Mouse (Mus musculus) ZHBTc4 (cell line): ENCODE data around the gene 1700003F12Rik.

Experiments used
- DNase-seq: peaks from one replicate; pipeline ENCODE4 v3.0.0-alpha.2; 2011; ENCODE audit warnings: low read depth, low spot score

1700003F12Rik gene

DNA sequence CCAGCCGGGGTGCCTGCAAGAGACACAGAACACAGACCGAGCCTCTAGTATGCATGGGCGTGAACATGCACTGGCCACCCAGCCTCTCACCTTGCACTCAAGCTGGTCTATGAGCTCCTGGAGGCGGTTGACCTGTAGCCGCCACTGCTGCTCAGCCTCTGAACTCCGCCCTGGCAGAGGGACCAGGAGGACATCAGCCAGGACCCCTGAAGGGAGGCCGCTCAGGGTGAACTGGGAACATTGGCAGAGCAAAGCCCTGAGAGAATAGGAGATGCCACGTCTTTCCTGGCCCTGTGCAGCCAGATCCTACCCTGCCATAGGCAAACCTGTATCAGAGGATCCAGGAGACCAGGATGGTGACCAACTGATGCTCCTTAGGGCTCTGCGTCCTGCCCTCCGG lies at the start of gene 1700003F12Rik:
1700003F12Rik (plus strand) TSS at position 375 of the 400 bp plus-strand sequence.
- DNase-seq: no peak

DNA sequence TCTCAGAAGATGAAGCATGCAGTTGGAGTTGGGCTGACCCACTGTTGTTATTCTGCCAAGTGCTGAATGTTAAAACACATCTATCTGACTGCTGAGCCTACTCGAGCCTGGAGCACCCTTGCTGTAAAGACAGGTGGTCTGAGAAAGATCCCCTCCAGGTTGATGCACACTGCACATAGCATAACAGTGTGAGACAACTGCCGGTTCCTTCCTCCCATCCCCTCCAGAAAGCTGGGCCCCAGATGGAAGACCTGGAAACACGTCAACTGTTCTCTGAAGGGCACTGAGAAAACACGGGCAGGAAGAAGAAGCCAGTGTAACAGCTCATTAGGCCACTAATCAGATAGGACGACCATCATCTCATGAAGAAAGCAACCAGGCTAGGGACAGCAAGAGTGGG lies 48.3 kb upstream of the 1700003F12Rik start:
- DNase-seq: no peak

DNA sequence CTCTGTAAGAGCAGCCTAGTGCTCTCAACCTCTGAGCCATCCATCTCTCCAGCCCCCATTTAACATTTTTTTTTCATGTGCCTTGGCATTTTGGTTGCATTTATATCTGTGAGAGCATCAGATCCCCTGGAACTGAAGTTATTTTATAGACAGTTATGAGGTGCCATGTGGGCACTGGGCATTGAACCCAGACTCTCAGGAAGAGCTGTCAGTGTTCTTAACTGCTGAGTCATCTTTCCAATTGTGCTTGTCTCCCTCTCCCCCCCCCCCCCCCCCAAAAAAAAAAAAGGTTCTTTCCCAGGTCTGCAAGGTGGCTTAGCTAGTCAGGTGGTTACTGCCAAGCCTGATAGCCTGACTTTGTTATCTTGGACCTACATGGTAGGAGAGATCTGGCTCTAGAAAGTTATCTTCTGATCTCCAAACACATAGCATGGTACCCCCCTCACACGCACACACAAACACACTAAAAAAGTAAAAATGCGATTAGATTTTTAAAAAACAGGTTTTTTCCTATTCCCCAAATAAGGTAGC lies 47.1 kb upstream of the 1700003F12Rik start:
- no peak for DNase-seq

DNA sequence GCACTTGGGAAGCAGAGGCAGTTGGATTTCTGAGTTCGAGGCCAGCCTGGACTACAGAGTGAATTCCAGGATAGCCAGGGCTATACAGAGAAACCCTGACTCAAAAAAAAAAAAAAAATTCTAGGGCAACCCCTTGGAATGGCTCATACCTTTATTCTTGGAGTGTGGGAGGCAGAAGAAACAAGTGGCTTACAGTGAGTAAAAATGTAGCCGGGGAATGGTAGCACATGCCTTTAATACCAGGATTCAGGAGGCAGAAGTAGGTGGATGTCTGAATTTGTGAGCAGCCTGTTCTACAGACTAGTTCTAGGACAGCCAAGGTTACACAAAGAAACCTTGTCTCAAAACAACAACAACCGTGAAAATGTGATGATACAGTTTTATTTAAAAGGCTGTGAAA lies 46.1 kb upstream of the 1700003F12Rik start:
- DNase-seq: no peak

DNA sequence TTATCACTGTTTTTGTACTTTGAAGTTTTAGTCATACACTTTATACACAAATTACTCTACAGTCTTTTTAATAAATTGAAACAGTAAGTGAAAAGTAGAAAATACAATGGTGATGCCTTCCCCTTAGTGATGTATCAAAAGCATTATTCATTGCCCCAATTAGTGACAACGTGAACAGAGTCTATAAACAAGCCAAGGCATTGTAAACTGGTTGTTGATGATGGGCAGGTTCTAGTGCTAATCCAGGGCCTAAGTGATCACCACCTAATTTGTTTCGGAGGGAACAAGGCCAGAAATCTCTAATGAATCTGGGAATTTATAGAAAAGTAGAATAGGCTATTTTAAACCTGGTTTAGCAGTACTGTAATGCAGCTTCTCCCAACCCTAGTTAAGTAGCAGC lies 39.8 kb upstream of the 1700003F12Rik start:
- no peak for DNase-seq

DNA sequence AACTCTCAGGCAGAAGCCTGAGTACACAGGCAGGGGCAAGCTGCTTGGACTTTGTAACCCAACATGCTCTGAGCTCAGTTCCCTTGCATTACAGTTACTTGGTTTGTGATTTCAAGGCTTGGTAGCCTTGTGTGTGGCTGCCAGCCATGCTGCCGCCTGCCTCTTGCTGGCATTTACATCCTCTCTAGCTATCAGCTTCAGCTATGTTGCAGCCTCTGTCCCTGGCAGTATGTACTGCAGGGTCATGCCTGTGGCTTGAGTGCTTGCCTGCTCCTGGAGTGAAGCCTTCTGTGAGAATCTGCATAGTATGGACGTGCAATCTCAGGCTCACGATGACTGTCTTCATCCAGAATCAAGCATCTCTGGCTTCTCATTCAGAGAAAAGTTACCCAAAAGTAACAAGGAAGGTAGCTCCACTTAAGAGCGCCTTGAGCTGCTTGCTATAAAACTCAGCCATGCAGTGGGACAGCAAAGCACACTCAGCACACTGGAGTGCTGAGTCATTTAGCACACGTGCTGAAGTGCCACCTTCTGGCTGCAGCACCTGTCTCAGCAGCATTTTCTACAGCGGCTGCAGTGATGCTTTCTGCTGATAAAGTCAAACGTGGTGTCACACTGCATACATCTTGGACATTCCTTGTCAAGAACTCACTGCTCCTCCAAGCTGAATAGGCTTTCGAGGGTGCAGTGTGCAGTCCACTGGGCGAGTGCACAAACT lies 39.2 kb upstream of the 1700003F12Rik start:
- peak; percentile 47 for DNase-seq

DNA sequence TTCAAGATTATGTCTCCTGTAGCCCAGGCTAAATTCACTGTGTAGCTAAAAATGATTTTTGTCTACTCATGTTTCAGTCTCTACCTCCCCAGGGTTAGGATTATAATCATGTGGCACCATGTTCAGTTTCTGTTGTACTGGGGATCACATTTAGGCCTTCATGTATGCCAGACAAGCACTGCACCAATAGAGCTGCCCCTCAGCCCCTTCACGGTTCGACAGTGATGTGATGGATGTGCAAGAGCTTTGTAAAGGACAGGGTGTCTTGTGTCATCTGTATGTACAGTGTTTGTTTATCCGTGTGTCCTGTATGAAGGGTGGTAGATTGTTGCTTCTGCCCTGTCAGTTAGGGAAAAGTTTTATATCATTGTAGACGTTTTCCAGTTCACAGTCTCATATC lies 38.4 kb upstream of the 1700003F12Rik start:
- DNase-seq: no peak

DNA sequence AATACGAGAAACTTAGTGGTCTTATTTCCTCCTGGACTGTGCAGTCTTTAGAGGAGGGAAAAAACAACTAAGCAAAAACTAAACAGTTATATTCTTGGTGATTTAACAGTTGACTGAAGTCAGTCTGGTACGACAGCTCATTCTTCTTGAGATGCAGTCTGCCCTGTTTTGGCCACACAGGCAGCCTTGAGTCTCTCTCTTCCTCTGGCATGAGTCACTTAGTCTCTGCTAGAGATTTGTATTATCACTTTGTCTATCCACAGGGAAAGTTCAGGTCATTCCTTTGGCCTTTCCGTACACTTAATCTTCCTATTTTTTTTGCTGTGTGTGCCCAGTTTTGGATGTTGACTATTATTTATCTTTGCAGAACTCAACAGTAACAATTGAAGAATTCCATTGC lies 36.7 kb upstream of the 1700003F12Rik start:
- no peak for DNase-seq

DNA sequence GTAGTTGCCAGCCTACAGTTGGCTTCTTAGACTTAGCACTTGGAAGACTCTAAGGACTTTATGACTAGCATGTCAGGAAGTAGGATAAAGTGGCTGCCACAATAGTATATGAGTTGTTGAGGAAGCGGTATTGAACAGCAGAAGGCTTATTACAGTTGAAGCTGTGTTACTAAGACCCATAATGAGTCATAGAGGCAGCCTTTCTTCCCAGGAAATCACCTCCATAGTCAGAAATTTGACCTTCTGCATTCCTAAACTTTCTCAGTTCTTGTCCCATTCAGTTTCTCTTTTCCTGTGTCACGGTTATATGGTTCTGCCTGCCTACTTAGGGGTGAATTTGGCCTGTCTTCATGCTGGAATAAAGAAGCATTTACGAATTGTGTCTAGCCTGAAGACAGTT lies 29.9 kb upstream of the 1700003F12Rik start:
- DNase-seq: no peak

DNA sequence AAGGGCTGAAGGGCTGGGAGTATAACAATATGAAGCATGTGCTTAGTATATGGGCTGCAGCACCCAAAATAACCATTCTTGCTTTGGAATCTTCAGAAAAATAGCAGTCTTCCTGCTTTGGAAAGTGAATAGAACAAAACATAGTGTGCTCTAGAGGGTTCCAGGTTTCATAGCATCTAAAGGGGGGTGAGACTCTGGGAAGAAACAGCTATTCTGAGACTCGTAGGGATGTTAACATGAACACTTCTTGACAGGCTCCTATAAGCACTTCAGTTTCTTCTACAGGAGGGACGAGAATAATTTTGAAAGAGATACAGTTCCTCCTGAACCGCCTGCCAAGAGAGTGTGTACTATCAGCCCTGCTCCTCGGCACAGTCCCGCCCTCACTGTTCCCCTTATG lies 29.5 kb upstream of the 1700003F12Rik start:
- no peak for DNase-seq

DNA sequence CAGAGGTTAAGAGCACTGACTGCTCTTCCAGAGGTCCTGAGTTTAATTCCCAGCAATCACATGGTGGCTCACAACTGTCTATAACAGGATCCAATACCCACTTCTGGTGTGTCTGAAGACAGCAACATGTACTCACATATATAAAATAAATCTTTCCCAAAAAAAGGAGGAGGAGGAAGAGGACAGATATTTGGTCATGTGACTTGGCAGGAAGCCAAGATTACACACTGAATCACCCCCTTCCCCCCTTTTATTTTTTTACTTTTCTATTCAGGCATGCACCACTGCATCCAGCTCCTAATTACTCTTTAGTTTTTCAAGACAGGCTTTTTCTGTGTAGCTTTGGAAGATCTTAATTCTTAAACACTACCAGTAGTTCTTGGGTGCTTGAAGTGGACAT lies 25.4 kb upstream of the 1700003F12Rik start:
- DNase-seq: no peak

DNA sequence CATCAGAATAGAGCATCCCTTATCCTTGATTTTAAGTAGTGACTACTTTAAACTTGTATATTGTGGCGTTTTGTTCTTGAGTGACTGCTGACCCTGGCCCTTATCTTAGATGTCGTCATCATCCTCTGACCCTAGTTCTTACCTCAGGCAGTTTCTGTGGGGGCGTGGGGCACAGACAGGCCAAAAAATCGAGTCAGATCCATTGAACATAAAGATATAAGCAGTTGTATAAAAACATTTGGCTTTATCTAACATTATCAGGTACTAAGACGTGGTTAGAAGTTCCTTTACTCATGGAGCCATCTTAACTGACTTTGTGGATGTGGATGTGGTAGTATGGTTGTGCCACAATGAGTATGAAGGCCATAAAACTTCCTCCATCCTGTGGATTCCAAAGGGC lies 24.6 kb upstream of the 1700003F12Rik start:
- DNase-seq: no peak

DNA sequence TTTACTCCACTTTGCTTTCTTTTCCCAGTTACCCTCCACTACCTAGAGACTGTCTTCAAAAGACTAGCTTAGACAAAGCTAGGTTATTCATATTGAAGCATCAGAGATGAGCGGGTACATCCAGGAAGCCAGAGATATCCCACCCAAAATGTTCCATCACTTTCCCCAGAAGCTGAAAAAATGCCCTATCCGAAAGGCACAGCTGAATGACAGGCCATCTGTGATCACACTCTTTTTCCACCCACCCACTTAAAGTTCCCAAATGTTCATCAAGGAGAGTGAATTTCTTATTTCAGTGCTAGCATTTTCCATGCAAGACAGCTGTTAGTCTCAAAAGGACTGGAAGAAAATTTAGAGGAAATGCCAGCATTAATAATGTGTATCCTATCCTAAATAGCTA lies 21.6 kb upstream of the 1700003F12Rik start:
- DNase-seq: no peak

DNA sequence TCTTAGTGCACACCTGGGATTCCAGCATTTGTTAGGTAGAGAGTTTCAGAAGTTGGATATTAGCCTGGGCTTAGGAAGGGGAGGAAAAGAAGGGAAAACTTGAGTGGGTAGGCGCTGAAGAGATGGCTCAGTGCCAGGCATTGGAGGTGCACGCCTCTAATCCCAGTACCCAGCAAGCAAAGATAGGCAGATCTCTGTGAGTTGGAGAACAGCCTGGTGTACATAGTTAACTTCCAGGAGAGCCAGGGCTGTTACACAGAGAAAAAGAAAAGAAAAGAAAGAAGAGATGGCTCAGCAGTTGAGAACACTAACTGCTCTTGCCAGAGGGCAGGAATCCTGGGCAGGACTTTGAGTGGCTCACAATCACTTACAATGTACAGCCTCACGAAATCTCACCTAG lies 20.4 kb upstream of the 1700003F12Rik start:
- no peak for DNase-seq

DNA sequence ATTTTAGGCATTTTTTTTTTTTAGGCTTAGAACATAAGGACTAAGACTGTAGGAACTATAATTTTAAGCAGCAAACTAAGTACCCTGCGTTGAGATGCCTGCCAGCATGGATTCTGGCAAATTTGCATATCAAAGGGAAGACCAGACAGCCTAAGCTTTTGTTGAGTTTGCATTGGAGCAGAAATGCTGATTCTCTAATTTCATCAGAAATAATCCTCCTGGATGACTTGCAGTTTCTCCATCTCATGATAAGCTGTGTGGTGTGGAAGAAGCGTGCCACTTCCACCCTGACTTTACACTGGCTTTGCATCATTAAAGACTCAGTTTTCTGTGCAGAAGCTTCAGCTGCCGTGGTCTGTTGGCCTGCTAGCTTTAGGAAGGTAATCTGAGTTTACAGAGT lies 14.0 kb upstream of the 1700003F12Rik start:
- DNase-seq: peak; percentile 38

DNA sequence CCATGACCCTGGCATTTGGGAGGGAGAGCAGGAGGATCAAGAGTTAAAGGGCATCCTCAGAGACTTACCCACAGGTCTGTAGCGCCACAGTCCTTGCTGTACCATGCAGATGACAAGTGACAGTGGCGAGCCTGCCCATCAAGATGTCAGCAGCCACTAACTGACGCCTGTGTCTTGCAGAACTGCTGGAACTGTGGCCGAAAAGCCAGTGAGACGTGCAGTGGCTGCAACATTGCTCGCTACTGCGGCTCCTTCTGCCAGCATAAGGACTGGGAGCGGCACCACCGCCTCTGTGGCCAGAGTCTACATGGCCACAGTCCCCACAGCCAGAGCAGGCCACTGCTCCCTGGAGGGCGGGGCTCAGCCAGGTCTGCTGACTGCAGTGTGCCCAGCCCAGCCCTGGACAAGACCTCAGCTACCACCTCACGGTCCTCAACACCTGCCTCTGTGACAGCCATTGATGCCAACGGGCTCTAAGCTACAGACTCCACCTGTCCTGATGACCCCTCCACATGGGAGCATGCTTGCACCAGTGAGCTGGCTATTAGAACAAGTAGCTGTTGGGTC lies 12.1 kb upstream of the 1700003F12Rik start:
- DNase-seq: no peak

DNA sequence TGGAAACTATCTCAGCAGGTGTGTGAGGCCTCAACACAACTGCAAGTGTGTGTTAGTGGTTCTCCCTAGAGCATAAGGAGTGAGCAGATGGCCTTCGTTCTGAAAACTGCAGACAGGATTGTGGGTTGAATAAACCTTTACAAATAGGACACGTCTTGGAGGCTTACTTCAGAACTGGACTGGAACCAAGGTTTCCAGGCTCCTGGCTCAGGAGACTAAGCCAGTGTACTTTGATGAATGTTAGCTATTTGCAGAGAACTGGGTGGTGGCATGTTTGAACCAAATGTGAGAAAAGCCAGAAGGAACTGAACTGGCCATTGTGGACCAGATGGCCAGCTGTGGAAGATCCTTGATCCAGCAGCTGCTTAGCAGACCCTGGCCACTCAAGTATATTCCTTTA lies 8.6 kb upstream of the 1700003F12Rik start:
- DNase-seq: no peak

DNA sequence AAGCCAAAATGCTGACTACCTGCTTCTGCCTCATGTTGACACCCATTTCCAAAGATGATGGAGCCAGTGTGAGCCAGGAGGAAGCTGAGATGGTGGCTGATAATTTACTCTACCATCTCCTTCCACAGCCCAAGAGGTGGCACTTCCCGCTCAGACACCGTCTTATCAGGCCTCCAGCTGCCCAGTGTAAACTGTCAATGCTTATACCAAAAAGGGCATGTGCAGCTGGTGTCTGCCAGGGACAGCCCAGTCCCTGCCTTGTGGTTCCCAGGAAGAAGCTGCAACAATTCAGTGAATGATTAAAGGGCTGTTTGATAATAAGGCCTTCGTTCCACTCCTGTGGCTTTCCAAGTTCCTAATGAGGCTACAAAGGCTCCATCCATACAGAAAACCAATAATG lies 8.2 kb upstream of the 1700003F12Rik start:
- DNase-seq: no peak

DNA sequence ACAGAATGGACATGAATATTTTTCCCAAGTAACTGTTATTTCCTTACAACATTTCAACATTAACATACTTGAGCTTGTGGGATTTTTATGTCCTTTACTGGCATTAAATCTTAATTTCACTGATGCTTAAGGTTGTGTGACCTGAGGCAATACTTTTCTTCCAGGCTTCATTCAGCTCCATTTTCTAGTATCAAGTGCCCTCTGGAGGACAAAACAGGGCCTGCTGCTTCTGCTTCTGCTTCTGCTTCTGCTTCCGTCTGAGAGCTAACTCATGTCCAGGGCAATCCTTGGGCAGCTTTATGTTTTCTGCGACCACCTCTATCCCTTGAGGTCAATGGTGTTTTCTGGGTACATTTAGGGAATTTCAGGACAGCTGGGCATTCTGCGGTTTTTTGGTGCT lies 7.2 kb upstream of the 1700003F12Rik start:
- peak; percentile 58 for DNase-seq

DNA sequence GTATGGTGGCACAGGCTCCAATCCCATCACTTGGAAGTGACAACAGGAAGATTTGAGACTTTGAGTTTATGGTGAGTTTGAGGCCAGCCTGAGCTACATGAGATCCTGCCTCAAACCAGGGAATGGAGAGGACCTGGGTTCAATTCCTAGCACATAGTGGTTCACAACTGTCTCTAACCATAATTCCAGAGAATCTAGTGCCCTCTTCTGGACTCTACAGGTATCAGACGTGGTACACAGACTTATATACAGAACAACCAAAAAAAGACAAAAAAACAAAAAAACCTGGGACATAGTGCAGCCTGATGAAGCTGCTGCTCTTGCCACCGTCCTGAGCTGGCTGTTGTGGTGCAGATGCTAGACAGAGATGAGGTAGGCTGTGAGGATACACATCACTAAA lies 5.3 kb upstream of the 1700003F12Rik start:
- DNase-seq: no peak

DNA sequence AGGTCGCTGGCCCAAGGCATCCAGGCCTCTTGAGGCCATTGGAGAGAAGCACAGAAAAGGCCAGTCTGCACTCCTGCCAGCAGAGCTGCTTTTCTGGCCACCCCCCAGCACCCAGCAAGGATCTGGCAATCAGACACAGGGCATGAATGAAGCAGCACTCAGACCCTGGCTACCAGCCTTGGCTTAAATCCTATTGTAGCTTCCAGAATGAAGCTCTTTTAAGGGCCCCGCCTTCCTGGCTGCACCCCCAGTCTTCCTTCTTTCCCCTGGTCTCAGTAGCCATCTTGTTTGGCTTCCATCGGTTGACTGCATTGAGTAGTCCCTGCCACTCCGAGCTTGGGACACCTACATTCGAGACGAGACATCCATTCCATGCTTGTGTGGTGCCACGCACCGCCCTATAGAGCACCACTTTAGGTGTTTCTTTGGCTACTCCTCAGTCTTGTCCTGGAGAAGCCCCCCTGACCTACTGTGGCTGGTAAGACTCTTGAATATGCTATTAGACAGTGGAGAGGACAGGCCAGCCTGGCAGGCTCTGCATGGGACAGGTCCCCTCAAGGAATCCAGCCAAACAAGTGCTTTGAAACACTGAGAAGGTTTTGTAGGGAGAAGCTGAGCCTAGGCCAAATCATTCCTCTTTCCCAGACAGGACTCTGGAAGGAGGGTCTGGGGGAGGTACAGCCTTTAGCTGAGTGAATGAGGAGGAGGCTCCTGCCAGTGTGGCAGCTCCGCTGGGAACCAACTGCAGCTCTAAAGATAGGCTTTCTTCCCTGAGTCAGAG lies 3.1 kb upstream of the 1700003F12Rik start:
- no peak for DNase-seq

DNA sequence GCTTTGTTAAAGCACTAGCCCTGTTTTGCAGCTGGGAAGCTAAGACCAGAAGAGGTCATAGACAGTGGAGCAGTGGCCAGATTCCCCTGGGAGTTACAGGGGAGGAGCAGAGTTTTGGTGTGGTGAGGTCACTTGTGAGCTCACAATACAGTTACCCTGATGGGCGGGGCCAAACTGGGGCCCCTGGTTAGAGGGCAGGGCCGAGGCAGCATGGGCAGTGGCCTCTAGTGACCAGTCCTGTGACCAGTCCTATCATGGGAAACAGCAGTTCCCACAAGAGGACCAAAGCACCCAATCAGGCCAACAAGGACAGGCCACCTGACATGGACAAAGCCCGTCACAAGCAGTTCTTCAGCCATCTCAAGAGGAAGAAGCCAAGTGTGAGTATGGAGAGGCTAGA lies 1.8 kb downstream of the 1700003F12Rik start:
- DNase-seq: no peak
